Mouse (Mus musculus) stomach, postnatal 0 days (tissue): ENCODE measurements around the gene Th.

Source experiments
- CTCF ChIP-seq: IDR thresholded peaks from 2 replicates; pipeline ENCODE4 v1.5.1; 2016; ENCODE audit warnings: antibody characterized with exemption, low read depth, mild to moderate bottlenecking, moderate library complexity
- EP300 ChIP-seq: optimal IDR thresholded peaks from 2 replicates; pipeline ENCODE3; 2016; ENCODE audit warnings: antibody characterized with exemption

DNA sequence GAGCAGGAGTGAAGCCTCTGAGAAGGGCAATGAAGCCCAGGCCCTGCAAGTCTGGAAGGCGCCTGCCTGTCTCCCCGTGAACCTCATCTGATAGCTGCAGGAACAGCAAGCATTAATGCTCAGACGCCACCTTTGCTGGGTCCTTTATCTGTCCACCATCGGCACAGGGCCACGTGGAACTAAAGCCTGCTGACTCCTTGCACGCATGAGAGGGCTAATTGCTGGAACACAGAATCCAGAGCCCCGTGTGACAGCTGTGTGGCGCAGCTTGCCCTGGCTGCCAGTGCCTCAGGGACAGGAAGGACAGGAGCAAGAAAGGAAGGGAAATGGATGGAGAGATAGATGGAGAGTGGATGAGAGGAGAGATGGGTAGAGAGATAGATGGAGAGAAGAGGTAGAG is 14.8 kb downstream of the Th start:
- no peak for TF ChIP-seq CTCF
- TF ChIP-seq EP300, result no peak
